Mouse (Mus musculus) intestine, embryonic 14.5 days (tissue): Measurements from ENCODE around the gene Zfp217. TPM values are rescaled to one million over a fixed set of nuclear protein-coding genes. Genes with fewer than 3 reads are reported as not detected.

ENCODE experiments used
- ATAC-seq: fragments of 200-750 bp; cut with Nextera tagmentation; replicated peaks from 2 replicates; pipeline ENCODE4 v1.8.0; 2017; ENCODE audit warnings: low read depth, moderate number of reproducible peaks, moderate TSS enrichment, moderate library complexity; ENCODE audit not compliant: low FRiP score, low TSS enrichment
- DNase-seq: peaks from one replicate; pipeline ENCODE4 v3.0.0-alpha.2; 2018; ENCODE audit warnings: low spot score
- H3K27ac ChIP-seq: fragments of 300-500 bp; sonication (generic); 2 replicates; pipeline ENCODE4 v1.5.1; 2014; ENCODE audit warnings: low read depth, mild to moderate bottlenecking, control low read depth
- H3K27me3 ChIP-seq: fragments of 300-500 bp; sonication (generic); replicated peaks from 2 replicates; pipeline ENCODE4 v1.6.1; 2014; ENCODE audit warnings: low read length, control low read depth; ENCODE audit not compliant: control insufficient read depth, insufficient read depth
- H3K36me3 ChIP-seq: fragments of 300-500 bp; sonication (generic); 2 replicates; pipeline ENCODE4 v1.6.1; 2014; ENCODE audit warnings: low read length, control low read depth; ENCODE audit not compliant: control insufficient read depth, insufficient read depth
- H3K4me1 ChIP-seq: fragments of 300-500 bp; sonication (generic); replicated peaks from 2 replicates; pipeline ENCODE4 v1.6.1; 2014; ENCODE audit warnings: low read length, control low read depth, mixed read lengths; ENCODE audit not compliant: control insufficient read depth, insufficient read depth
- H3K4me2 ChIP-seq: fragments of 300-500 bp; sonication (generic); 2 replicates; pipeline ENCODE4 v1.6.1; 2014; ENCODE audit warnings: low read length
- H3K4me3 ChIP-seq: fragments of 300-500 bp; sonication (generic); 2 replicates; pipeline ENCODE4 v1.5.1; 2014; ENCODE audit warnings: low read depth, low read length, control low read depth, mixed read lengths
- H3K9ac ChIP-seq: fragments of 300-500 bp; sonication (generic); 2 replicates; pipeline ENCODE4 v1.6.1; 2014; ENCODE audit warnings: mild to moderate bottlenecking, low read length
- H3K9me3 ChIP-seq: fragments of 300-500 bp; sonication (generic); 2 replicates; pipeline ENCODE4 v1.6.1; 2016; ENCODE audit warnings: low read length, control low read depth; ENCODE audit not compliant: control insufficient read depth
- WGBS: fragments of 180-500 bp; shearing (Covaris S2); extraction: QIAGEN DNeasy Blood & Tissue Kit; methylation state at CpG from one replicate; pipeline ENCODE4 v1.1.7; 2014; 5-methylcytosine and 5-hydroxymethylcytosine counted together
- polyA plus RNA-seq: library from polyadenylated mRNA; unstranded; fragments of >200 nt; fragmentation: Nextera tagmentation; extraction: Ambion mirVana; gene quantifications from 2 replicates; pipeline ENCODE4 v1.2.1, GENCODE M21; 2014

Zfp217 gene
- polyA plus RNA-seq, 1 experiment from 2014 or later = 4.3 TPM

DNA sequence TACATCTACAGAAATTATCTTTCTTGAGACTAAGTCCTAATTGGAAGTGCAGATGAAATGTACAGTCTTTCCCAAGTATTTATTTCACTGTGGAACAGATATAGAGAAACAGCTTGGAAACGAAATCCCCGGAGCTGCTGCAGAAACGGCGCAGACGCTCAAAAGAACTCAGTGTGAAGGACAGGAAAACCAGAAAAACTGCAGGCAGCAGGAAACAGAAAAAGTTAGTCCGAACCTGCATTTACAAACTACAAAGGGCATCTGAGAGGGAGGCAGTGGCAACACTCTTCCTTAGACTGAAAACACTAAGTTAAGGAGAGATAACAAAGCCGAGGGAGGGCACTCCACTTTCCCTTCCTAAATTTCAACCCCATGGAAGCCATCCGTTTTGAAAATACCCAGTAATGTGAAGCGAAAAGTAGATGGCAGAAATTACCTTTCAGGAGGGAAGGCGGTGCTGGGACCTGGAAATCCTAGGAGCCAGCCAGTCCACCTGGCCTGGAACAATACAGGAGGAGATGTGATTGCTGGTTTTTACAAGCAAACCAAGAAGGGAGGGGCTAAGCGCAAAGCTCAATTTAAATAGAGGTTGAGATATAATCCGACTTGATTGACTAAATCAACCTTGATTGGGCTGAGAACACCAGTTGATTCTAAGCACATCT, 13.7 kb downstream of the Zfp217 start:
- H3K36me3 ChIP-seq = no peaks in the 10 kb centered on the region
- no peaks in the 10 kb centered on the region for H3K9me3 ChIP-seq
- ATAC-seq = no peak
- peak overlapping the region; percentile 95 for H3K27ac ChIP-seq
- no peaks in the 10 kb centered on the region for H3K27me3 ChIP-seq
- DNase-seq = no peak
- WGBS = 11% methylated on average over 12 of the region's 12 CpGs
- peak overlapping the region; percentile 80 for H3K4me3 ChIP-seq
- peaks cover 16% of the 10 kb centered on the region for H3K4me1 ChIP-seq
- peak overlapping the region; percentile 67 for H3K9ac ChIP-seq
- H3K4me2 ChIP-seq = peak overlapping the region; percentile 79

DNA sequence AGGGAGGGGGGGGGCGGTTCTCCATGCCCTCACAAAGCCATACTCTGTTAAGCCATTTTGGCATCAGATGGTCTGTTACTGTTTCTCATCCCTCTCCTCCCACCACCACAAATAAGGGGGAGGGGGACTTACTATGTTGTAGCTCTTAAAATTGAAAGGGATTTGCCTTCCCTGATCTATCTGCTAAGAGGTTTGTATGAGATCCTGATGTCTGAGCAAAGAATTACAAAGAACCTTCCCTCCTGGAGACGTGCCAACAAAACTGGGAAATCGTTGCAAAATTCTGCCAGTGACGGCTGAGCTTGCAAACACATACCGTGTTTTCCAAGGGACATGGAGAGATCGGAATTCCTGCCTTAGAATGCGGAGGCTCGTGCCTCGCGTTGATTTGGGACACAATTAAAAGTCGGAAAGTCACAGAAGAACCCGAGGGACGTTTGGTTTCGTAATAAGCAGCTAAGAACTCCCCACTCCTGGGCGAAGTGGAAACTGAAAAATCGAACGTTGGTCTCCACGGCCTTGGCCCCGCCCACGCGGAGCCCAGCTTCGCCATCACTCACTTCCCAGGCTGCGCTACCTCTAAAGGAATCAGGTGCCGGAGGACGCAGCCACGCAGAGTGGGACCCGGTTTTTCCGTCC, 14.7 kb downstream of the Zfp217 start:
- Histone ChIP-seq H3K4me3 (peak overlapping the region; percentile 80), H3K9ac (peak overlapping the region; percentile 67), H3K4me2 (peak overlapping the region; percentile 79), H3K36me3 (no peaks in the 10 kb centered on the region), H3K27ac (peak overlapping the region; percentile 95), H3K27me3 (no peaks in the 10 kb centered on the region), H3K4me1 (peaks cover 23% of the 10 kb centered on the region), H3K9me3 (no peaks in the 10 kb centered on the region)
- DNase-seq = peak; percentile 86
- no peak for ATAC-seq
- under 1% methylated on average over 28 of the region's 28 CpGs for WGBS

DNA sequence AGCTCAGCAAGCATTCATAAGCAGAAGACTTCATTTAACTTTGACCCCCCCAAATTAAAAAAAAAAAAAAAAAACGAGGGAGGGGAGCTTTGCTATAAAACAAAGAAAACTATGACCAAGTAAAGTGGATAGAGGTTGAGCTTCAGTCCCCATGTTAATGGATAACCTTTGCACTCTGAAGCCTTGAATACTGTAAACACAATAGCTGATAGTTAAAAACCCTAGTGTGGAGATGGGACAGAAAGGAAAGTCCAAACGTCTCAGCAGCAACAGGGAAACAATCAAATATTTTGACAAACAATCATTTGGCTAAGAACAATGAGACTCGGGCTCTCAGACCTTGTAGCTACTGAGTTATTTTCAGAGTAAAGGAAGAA, 15.2 kb downstream of the Zfp217 start:
- H3K27ac ChIP-seq = peak overlapping the region; percentile 95
- peak overlapping the region; percentile 79 for H3K4me2 ChIP-seq
- no peaks in the 10 kb centered on the region for H3K27me3 ChIP-seq
- H3K36me3 ChIP-seq = no peaks in the 10 kb centered on the region
- H3K4me1 ChIP-seq = peaks cover 27% of the 10 kb centered on the region
- peak overlapping the region; percentile 80 for H3K4me3 ChIP-seq
- ATAC-seq (no peak), DNase-seq (no peak)
- peak overlapping the region; percentile 67 for H3K9ac ChIP-seq
- H3K9me3 ChIP-seq = no peaks in the 10 kb centered on the region
- WGBS = 3% methylated on average over 3 of the region's 3 CpGs

- Histone ChIP-seq H3K4me1 (peaks cover 34% of the 10 kb centered on the region), H3K36me3 (no peaks in the 10 kb centered on the region), H3K9me3 (no peaks in the 10 kb centered on the region), H3K4me2 (peak overlapping the region; percentile 79), H3K27me3 (no peaks in the 10 kb centered on the region), H3K9ac (peak overlapping the region; percentile 53), H3K27ac (peak overlapping the region; percentile 95), H3K4me3 (peak overlapping the region; percentile 80)
- DNase-seq = no peak
- 12% methylated on average over 10 of the region's 10 CpGs for WGBS
- no peak for ATAC-seq
These were observed 15.9 kb downstream of the Zfp217 start for GRCm38 (mm10) chr2:170131981-170132460.

DNA sequence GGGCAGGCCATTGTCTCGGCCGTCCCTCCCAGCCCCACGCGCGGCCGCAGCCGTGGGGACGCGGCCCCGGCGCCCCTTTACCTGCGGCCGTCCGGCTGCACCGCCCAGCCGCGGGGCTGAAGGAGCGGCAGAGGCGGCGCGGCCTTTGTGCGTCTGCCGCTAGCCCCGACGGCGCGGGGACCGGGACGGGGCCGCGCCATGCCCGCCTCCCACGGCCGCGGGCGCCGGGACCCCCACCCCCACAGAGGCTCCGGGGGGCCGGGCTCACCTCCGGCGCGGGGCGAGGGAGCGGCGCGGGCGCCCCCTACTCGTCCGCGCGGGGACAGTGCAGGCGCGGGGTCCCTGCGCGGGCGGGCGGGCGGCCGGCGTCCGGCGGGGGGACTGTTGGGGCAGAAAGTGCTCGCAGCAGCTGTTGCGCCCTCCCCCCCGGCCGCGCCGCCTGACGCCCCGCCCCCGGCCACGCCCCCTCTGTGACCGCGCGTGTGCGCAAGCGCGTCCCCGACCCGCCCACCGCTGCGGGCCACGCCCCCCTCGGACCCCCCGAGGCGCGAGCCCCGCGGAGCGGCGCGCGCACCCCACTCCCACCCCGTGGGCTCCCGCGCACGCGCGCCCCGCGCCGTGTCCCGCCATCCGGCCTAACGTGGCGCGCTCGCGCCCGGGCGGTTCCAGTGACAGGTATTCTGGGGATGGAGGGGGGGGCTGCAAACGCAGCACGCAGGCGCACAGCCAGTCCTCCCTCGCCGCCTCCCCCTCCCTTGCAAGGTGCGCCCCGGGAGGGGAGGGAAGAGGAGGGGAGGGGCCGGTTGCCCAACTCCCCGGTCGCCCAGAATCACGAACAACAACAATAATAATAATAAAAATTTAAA, 16.9 kb downstream of the Zfp217 start:
- WGBS = under 1% methylated on average over 94 of the region's 122 CpGs

GRCm38 (mm10) chr2:170129923-170130779, 17.8 kb downstream of the Zfp217 start:
- Histone ChIP-seq H3K9me3 (no peaks in the 10 kb centered on the region), H3K4me2 (peak overlapping the region; percentile 79), H3K36me3 (peaks cover 5% of the 10 kb centered on the region; the same call in 1 of the 2 replicates), H3K27me3 (no peaks in the 10 kb centered on the region), H3K27ac (peak overlapping the region; percentile 95), H3K4me1 (peaks cover 39% of the 10 kb centered on the region), H3K4me3 (peak overlapping the region; percentile 80), H3K9ac (peak overlapping the region; percentile 97)
- WGBS = under 1% methylated on average over 48 of the region's 48 CpGs
- ATAC-seq = peak; percentile 50
- DNase-seq = peak; percentile 78

More for the DNA sequence above, 16.9 kb downstream of the Zfp217 start:
- Histone ChIP-seq H3K27ac (peak overlapping the region; percentile 95), H3K4me2 (peak overlapping the region; percentile 79), H3K36me3 (no peaks in the 10 kb centered on the region), H3K4me1 (peaks cover 36% of the 10 kb centered on the region), H3K9ac (peak overlapping the region; percentile 97), H3K27me3 (no peaks in the 10 kb centered on the region), H3K9me3 (no peaks in the 10 kb centered on the region), H3K4me3 (peak overlapping the region; percentile 80)
- DNase-seq (peak; percentile 94), ATAC-seq (peak; percentile 88)

GRCm38 (mm10) chr2:170129248-170129922, 18.5 kb downstream of the Zfp217 start:
- Histone ChIP-seq H3K9me3 (no peaks in the 10 kb centered on the region), H3K4me3 (peak overlapping the region; percentile 80), H3K27ac (peak overlapping the region; percentile 95; the same call in 1 of the 2 replicates), H3K4me2 (peak overlapping the region; percentile 79), H3K36me3 (peaks cover 7% of the 10 kb centered on the region; the same call in 1 of the 2 replicates), H3K9ac (peak overlapping the region; percentile 97), H3K27me3 (no peaks in the 10 kb centered on the region), H3K4me1 (peaks cover 39% of the 10 kb centered on the region)
- no peak for ATAC-seq
- no peak for DNase-seq
- 27% methylated on average over 5 of the region's 5 CpGs for WGBS
